Mouse (Mus musculus) embryonic fibroblast, embryonic 13.5 days (primary cell): Measurements from ENCODE around the gene Srsf4.

Experiments
- CTCF ChIP-seq: IDR thresholded peaks from 2 replicates; pipeline ENCODE4 v1.5.1; 2011; ENCODE audit warnings: mild to moderate bottlenecking, control low read depth, low read length, moderate library complexity, borderline replicate concordance; ENCODE audit not compliant: insufficient read depth
- POLR2A ChIP-seq: IDR thresholded peaks from 2 replicates; pipeline ENCODE4 v1.6.1; 2011; ENCODE audit warnings: low read depth, mild to moderate bottlenecking, control low read depth, low read length, moderate library complexity

GRCm38 (mm10) chr4:131904478-131904877 lies 31.1 kb downstream of the Srsf4 start:
- TF ChIP-seq CTCF: peak; percentile 60; the same call in 1 of the 2 replicates
- TF ChIP-seq POLR2A: no peak
